Mouse (Mus musculus) spleen, adult 2 months (tissue): ENCODE measurements around the gene Ldb2.

ENCODE experiments used
- CTCF ChIP-seq: fragments of 200-500 bp; IDR thresholded peaks from 2 replicates; pipeline ENCODE4 v1.5.1; 2011; ENCODE audit warnings: mild to moderate bottlenecking, inconsistent platforms; ENCODE audit not compliant: insufficient read depth, insufficient read length, insufficient replicate concordance; ENCODE audit errors: extremely low read depth
- POLR2A ChIP-seq: fragments of 200-500 bp; IDR thresholded peaks from 2 replicates; pipeline ENCODE4 v1.6.1; 2011; ENCODE audit warnings: low read depth, low read length, inconsistent platforms

DNA sequence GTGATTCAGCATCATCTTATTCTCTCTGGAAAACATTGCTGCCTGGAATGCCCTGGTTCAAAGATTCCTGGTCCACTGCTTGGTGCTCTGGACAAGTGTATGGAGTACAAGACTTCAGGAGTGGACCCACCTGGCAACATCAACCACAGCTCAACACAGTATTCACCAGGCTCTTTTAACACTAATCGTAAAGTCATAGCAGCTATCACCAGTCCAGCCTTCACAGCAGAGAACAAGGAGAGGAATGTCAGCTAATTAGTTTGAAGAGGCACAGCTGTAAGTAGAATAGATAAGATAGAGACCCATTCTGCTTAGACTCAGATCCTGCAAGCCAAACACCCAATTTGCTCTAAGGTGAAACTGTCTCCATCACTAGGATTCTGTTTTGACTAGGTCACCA, 198.1 kb downstream of the Ldb2 start:
- TF ChIP-seq POLR2A = no peak
- TF ChIP-seq CTCF = no peak
